Mouse (Mus musculus) CD4-positive naive resting alpha-beta T cell, adult 76 days (primary cell): ENCODE measurements around the gene Ptgds. TPM values are rescaled to one million over a fixed set of nuclear protein-coding genes. Genes with fewer than 3 reads are reported as not detected.

Experiments used
- total RNA-seq: library from RNA; stranded (reverse); gene quantifications from one replicate; pipeline ENCODE4 v1.2.4, GENCODE M21; 2023

Ptgds gene
- total RNA-seq = not detected

GRCm38 (mm10) chr2:25469969-25470368 is at the start of gene Ptgds:
Ptgds (minus strand) TSS chr2:25470046.

GRCm38 (mm10) chr2:25501593-25502486 is 32.0 kb upstream of the Ptgds start, which contains the start of gene C8g:
C8g (minus strand) TSS chr2:25501719.

GRCm38 (mm10) chr2:25500576-25501405 is 30.9 kb upstream of the Ptgds start, which contains the start of gene Fbxw5:
Fbxw5 (plus strand) TSS chr2:25500750.

GRCm38 (mm10) chr2:25493476-25493961 is 23.7 kb upstream of the Ptgds start, which contains the start of gene Lcn12:
Lcn12 (minus strand) TSS chr2:25493911.

GRCm38 (mm10) chr2:25460551-25461309 is 9.1 kb downstream of the Ptgds start, which contains the start of gene Paxx:
Paxx (minus strand) TSS chr2:25461094.

GRCm38 (mm10) chr2:25456205-25456953 is 13.5 kb downstream of the Ptgds start, which contains the start of gene Clic3:
Clic3 (plus strand) TSS chr2:25456838.

GRCm38 (mm10) chr2:25428442-25429236 is 41.2 kb downstream of the Ptgds start, which contains the start of gene Abca2:
Abca2 (plus strand) TSS chr2:25428703.

GRCm38 (mm10) chr2:25422587-25423410 is 47.0 kb downstream of the Ptgds start, which contains the start of gene Fut7:
Fut7 (plus strand) TSS chr2:25423267.

Other genes with a start within 250 kb of the Ptgds start
- gene Tubb4b, start 245.3 kb downstream of the Ptgds start, total RNA-seq = 103 TPM
- gene Slc34a3, start 235.7 kb downstream of the Ptgds start, total RNA-seq = not detected
- gene Rnf224, start 233.3 kb downstream of the Ptgds start, total RNA-seq = not detected
- gene Rnf208, start 227.8 kb downstream of the Ptgds start, total RNA-seq = 0.50 TPM
- not detected for gene Cysrt1, start 227.6 kb downstream of the Ptgds start, total RNA-seq
- gene AL732309.1, start 223.2 kb downstream of the Ptgds start, total RNA-seq = 12.5 TPM
- 19.2 TPM for gene Tmem203, start 214.6 kb downstream of the Ptgds start, total RNA-seq
- 19.1 TPM for gene Tprn, start 207.4 kb downstream of the Ptgds start, total RNA-seq
- 29.1 TPM for gene Ssna1, start 197.6 kb downstream of the Ptgds start, total RNA-seq
- gene Anapc2, start 197.6 kb downstream of the Ptgds start, total RNA-seq = 100 TPM
- not detected for gene Tmem210, start 181.9 kb downstream of the Ptgds start, total RNA-seq
- gene Lrrc26, start 180.1 kb downstream of the Ptgds start, total RNA-seq = not detected
- gene Grin1, start 150.9 kb downstream of the Ptgds start, total RNA-seq = not detected
- 44.3 TPM for gene Man1b1, start 137.7 kb downstream of the Ptgds start, total RNA-seq
- 16.8 TPM for gene Dpp7, start 113.7 kb downstream of the Ptgds start, total RNA-seq
- 5.7 TPM for gene Uap1l1, start 104.4 kb downstream of the Ptgds start, total RNA-seq
- gene Sapcd2, start 97.7 kb downstream of the Ptgds start, total RNA-seq = 1.1 TPM
- gene Entpd2, start 74.2 kb downstream of the Ptgds start, total RNA-seq = not detected
- 2.2 TPM for gene Npdc1, start 70.7 kb downstream of the Ptgds start, total RNA-seq
- gene Fut7, start 46.8 kb downstream of the Ptgds start, total RNA-seq = 0.67 TPM
- gene Abca2, start 41.3 kb downstream of the Ptgds start, total RNA-seq = 67.3 TPM
- gene Clic3, start 13.2 kb downstream of the Ptgds start, total RNA-seq = not detected
- gene Paxx, start 9.0 kb downstream of the Ptgds start, total RNA-seq = 74.0 TPM
- not detected for gene Lcn12, start 23.9 kb upstream of the Ptgds start, total RNA-seq
- 61.4 TPM for gene Fbxw5, start 30.7 kb upstream of the Ptgds start, total RNA-seq
- 0.50 TPM for gene C8g, start 31.7 kb upstream of the Ptgds start, total RNA-seq
- 35.1 TPM for gene Traf2, start 76.9 kb upstream of the Ptgds start, total RNA-seq
- 98.0 TPM for gene Edf1, start 87.8 kb upstream of the Ptgds start, total RNA-seq
- 2.7 TPM for gene Mamdc4, start 104.8 kb upstream of the Ptgds start, total RNA-seq
- gene Phpt1, start 105.2 kb upstream of the Ptgds start, total RNA-seq = 25.7 TPM
- gene Ajm1, start 111.7 kb upstream of the Ptgds start, total RNA-seq = 0.38 TPM
- gene Rabl6, start 138.5 kb upstream of the Ptgds start, total RNA-seq = 100 TPM
- gene Ccdc183, start 147.6 kb upstream of the Ptgds start, total RNA-seq = not detected
- gene Tmem141, start 152.0 kb upstream of the Ptgds start, total RNA-seq = 0.79 TPM
- 7.5 TPM for gene Fcna, start 158.0 kb upstream of the Ptgds start, total RNA-seq
- not detected for gene Lcn8, start 183.1 kb upstream of the Ptgds start, total RNA-seq
- gene Lcn5, start 187.9 kb upstream of the Ptgds start, total RNA-seq = not detected
- gene Lcn6, start 206.7 kb upstream of the Ptgds start, total RNA-seq = not detected
- gene Lcn10, start 212.7 kb upstream of the Ptgds start, total RNA-seq = not detected
- not detected for gene Obp2a, start 230.0 kb upstream of the Ptgds start, total RNA-seq
- 15.2 TPM for gene Bmyc, start 236.7 kb upstream of the Ptgds start, total RNA-seq